Mouse (Mus musculus): ENCODE results near the gene Slc6a21. TPM values are rescaled to one million over a fixed set of nuclear protein-coding genes. Genes with fewer than 3 reads are reported as not detected.

The Slc6a21 gene
- polyA plus RNA-seq, 1 experiment = 0.43 TPM

DNA sequence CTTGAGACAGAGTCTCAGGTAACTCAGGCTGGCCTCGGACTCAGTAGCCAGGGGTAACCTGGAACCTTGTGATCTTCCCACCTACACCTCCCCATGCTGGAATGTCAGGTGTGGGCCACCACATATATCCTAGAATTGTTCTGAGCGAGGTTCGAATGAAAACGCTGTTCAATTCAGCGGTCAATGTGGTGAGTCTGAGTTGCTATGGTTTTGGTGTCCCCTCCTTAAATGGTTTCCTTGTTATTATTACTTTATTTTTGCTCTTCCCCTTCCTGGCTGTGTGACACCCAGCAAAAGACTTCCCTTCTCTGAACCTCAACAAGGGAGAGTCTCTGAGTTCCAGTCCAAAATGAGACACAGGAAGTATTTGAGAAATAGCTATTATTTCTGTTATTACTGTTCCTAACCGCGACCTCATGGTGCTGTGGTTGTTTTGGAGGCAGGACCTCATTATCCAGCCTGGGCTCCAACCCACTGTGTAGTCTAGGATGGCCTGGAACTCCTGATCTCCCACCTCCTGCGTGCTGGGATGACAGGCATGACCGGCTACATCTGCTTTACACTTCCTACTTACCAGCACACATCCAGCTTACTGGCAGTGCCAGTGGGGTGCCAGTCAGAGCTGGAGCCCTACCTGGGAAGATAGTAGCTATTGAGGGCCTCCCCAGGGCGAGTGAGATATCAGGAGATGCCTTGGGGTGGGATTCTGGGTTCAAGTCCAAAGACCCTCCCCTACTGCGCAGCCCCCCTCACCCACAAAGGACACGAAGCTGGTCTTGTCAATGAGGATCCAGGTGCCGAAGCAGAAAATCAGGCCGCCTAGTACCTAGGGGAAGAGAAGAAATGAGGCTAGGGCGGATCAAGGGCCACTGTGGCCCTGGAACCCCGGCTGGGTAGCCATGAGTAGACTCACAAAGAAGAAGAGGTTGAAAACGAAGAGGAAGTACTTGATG lies 39.3 kb upstream of the Slc6a21 start:
- Histone ChIP-seq H3K27ac (ENCODE audit: insufficient read depth, low read length) (peak overlapping the region; percentile 98), H3K36me3 (ENCODE audit: control insufficient read depth, insufficient read depth, low read length) (peaks cover 31% of the 10 kb centered on the region), H3K27me3 (ENCODE audit: control insufficient read depth, insufficient read depth, low read length) (no peaks in the 10 kb centered on the region), H3K4me3 (ENCODE audit: extremely low read depth, insufficient read depth, insufficient read length) (peak overlapping the region; percentile 76), H3K4me1 (ENCODE audit: control insufficient read depth, insufficient read depth, insufficient read length) (peaks cover 53% of the 10 kb centered on the region)
- WGBS = 15% methylated on average over 17 of the region's 17 CpGs
- TF ChIP-seq CTCF (IDR thresholded peaks at IDR 0.05; ENCODE audit: extremely low read depth, insufficient read depth, insufficient read length, insufficient replicate concordance) = no peak
- no peak for TF ChIP-seq POLR2A (IDR thresholded peaks at IDR 0.05; ENCODE audit: low read depth, low read length)
- peak in 1 of 2 experiments; percentile 2 for DNase-seq (ENCODE audit: low read depth in 1 of 2, low spot score in 2 of 2)

DNA sequence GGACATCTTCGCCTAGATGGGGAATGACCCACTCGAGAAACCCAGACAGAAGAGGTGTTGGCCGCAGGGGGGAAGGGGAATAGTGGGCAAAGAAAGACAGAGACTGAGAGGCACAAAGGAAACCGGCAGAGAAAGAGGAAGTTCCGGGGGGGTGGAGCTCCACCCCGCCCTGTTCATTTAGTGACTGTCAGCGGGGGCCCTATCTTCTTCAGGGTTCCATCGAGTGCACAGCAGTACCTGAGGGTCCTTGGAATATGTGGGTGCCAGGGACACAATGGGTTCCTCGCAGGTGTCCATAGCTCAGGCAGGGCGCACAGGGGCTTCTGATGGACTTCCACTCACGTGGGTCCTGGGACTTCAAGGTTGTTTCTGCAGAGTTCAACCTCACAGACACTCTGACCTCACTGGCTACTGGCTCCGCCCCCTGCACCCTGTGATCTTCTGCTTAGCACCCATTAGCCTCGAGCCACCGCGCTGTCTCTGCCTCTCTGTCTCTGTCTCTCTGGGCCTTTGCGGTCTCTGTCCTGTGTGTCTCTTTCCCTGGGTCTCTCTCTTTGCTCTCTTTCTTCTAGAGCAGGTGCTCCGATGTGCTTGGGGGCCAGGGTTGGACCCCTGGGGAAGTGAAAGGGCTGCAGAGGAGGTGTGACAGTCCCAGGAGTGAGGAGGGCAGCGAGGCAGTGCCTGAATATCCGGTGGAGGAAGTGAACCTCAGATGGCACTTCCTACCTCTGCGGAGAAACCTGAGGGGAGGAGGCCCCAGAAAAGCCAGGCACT lies 38.4 kb upstream of the Slc6a21 start, which contains the start of gene Cd37:
Cd37 (minus strand) TSS at position 393 of the 774 bp plus-strand sequence.
- Histone ChIP-seq H3K36me3 (ENCODE audit: control insufficient read depth, insufficient read depth, low read length) (peaks cover 26% of the 10 kb centered on the region), H3K27ac (ENCODE audit: insufficient read depth, low read length) (peak within 1 kb of the TSS; percentile 98), H3K4me1 (ENCODE audit: control insufficient read depth, insufficient read depth, insufficient read length) (peaks cover 46% of the 10 kb centered on the region), H3K27me3 (ENCODE audit: control insufficient read depth, insufficient read depth, low read length) (no peaks in the 10 kb centered on the region), H3K4me3 (ENCODE audit: extremely low read depth, insufficient read depth, insufficient read length) (peak within 1 kb of the TSS; percentile 76)
- 4% methylated on average over 20 of the region's 20 CpGs for WGBS
- DNase-seq (ENCODE audit: low read depth in 1 of 2, low spot score in 2 of 2) = peak; percentile 76 to 82
- TF ChIP-seq POLR2A (IDR thresholded peaks at IDR 0.05; ENCODE audit: low read depth, low read length) (peak; percentile 66), CTCF (IDR thresholded peaks at IDR 0.05; ENCODE audit: extremely low read depth, insufficient read depth, insufficient read length, insufficient replicate concordance) (no peak)

DNA sequence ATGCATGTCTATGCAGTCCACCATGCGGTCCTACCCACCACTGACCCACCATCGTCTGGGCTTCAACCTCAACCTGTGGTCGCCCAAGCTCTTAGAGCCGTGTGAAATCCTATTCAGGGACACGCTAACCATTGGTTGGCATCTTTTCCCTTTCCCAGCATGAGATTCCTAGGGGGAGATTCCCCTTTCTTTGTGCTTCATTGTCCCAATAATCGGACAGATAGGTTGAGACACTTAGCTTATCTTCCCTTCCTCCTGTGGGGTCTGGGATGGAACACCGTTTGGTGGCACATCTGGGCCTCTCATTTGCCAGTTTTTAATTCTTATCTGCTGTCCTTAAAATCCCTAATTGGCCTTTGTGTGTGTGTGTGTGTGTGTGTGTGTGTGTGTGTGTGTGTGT lies 37.2 kb upstream of the Slc6a21 start:
- no peak overlapping the region for H3K4me3 ChIP-seq (ENCODE audit: extremely low read depth, insufficient read depth, insufficient read length)
- peak overlapping the region; percentile 98 for H3K27ac ChIP-seq (ENCODE audit: insufficient read depth, low read length)
- 83% methylated on average over 7 of the region's 7 CpGs for WGBS
- peaks cover 38% of the 10 kb centered on the region for H3K4me1 ChIP-seq (ENCODE audit: control insufficient read depth, insufficient read depth, insufficient read length)
- peaks cover 16% of the 10 kb centered on the region for H3K36me3 ChIP-seq (ENCODE audit: control insufficient read depth, insufficient read depth, low read length)
- TF ChIP-seq CTCF (IDR thresholded peaks at IDR 0.05; ENCODE audit: extremely low read depth, insufficient read depth, insufficient read length, insufficient replicate concordance) = no peak
- TF ChIP-seq POLR2A (IDR thresholded peaks at IDR 0.05; ENCODE audit: low read depth, low read length) = no peak
- H3K27me3 ChIP-seq (ENCODE audit: control insufficient read depth, insufficient read depth, low read length) = no peaks in the 10 kb centered on the region; the same call in 1 of the 2 replicates
- no peak for DNase-seq (ENCODE audit: low read depth in 1 of 2, low spot score in 2 of 2)

DNA sequence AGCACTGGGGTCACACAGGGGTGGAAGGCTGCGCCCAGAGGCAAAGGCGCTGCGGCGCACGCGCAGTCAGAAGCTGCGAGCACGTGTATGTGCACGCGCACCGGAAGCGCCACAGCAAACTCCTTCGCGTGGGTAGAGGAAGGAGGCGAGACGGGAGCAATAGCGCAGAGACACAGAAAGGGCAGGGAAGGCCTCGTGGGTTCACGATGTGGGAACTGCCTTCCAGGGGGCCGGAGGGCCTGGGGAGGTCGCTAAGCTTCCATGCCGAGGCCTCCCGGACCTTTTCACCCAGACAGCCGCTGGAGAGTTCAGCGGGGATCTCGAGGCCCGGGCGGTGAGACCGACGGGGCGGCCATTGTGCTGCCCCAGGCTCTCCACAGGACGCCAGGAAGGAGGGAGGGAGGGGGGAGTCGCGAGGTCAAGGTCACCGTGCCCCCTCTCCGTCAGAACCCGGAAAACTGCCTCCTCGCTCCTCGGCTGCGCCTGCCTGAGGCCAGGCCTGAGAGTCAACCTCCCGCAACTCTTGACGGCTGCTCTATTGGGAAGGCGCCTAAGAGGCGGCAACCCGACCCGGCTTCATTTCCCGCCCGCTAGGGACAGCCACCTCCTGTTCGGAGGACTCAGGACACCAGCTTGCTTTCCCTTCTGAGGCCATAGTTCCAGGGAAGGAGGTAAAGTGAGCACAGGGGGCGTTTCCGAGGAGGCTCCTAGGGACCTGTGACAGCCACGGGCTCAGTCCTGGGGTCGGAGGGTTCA lies 36.5 kb upstream of the Slc6a21 start, which contains the start of gene Slc6a16:
Slc6a16 (plus strand) TSS at position 453 of the 756 bp plus-strand sequence.
- Histone ChIP-seq H3K27me3 (ENCODE audit: control insufficient read depth, insufficient read depth, low read length) (no peaks in the 10 kb centered on the region; the same call in 1 of the 2 replicates), H3K36me3 (ENCODE audit: control insufficient read depth, insufficient read depth, low read length) (peaks cover 9% of the 10 kb centered on the region), H3K27ac (ENCODE audit: insufficient read depth, low read length) (peak within 1 kb of the TSS; percentile 98), H3K4me3 (ENCODE audit: extremely low read depth, insufficient read depth, insufficient read length) (no peak within 1 kb of the TSS), H3K4me1 (ENCODE audit: control insufficient read depth, insufficient read depth, insufficient read length) (peaks cover 31% of the 10 kb centered on the region)
- TF ChIP-seq POLR2A (IDR thresholded peaks at IDR 0.05; ENCODE audit: low read depth, low read length) (no peak), CTCF (IDR thresholded peaks at IDR 0.05; ENCODE audit: extremely low read depth, insufficient read depth, insufficient read length, insufficient replicate concordance) (no peak)
- no peak for DNase-seq (ENCODE audit: low read depth in 1 of 2, low spot score in 2 of 2)
- 87% methylated on average over 52 of the region's 53 CpGs for WGBS

DNA sequence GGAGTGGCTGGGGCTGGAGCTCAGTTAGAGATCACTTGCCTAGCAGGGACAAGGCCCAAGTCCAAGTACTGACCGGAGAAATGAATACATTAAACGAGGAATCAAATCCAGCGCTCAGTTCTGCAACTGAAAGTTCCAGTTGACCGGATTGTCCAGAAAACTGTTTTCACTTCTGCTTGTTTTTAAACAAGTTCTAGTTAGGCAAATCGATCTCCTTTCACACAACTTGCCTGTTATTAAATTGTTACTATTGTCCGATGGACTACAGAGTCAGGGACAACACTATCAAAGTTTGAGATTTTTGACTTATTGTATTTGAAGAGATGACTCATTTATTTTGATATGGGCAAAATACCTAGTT lies 35.9 kb upstream of the Slc6a21 start:
- peaks cover 6% of the 10 kb centered on the region for H3K36me3 ChIP-seq (ENCODE audit: control insufficient read depth, insufficient read depth, low read length)
- peak overlapping the region; percentile 66 for H3K27ac ChIP-seq (ENCODE audit: insufficient read depth, low read length)
- 46% methylated on average over 6 of the region's 6 CpGs for WGBS
- DNase-seq (ENCODE audit: low read depth in 1 of 2, low spot score in 2 of 2) = no peak
- no peak overlapping the region for H3K4me3 ChIP-seq (ENCODE audit: extremely low read depth, insufficient read depth, insufficient read length)
- peaks cover 28% of the 10 kb centered on the region for H3K4me1 ChIP-seq (ENCODE audit: control insufficient read depth, insufficient read depth, insufficient read length)
- TF ChIP-seq CTCF (IDR thresholded peaks at IDR 0.05; ENCODE audit: extremely low read depth, insufficient read depth, insufficient read length, insufficient replicate concordance) (no peak), POLR2A (IDR thresholded peaks at IDR 0.05; ENCODE audit: low read depth, low read length) (no peak)
- H3K27me3 ChIP-seq (ENCODE audit: control insufficient read depth, insufficient read depth, low read length) = no peaks in the 10 kb centered on the region; the same call in 1 of the 2 replicates

DNA sequence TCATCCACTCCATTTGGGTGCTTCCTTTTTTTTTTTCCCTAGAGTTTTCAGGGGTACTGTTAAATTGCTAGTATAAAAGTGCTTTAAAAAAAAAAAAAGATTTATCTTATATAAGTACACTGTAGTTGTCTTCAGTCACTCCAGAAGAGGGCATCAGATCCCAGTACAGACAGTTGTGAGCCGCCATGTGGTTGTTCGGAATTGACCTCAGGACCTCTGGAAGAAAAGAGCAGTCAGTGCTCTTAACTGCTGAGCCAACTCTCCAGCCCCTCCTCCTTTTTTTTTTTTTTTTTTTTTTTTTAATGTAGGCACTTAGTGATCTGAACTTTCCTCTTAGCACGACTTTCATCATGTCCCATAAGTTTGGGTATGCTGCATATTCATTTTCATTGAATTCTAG lies 29.6 kb upstream of the Slc6a21 start:
- H3K36me3 ChIP-seq (ENCODE audit: control insufficient read depth, insufficient read depth, low read length) = no peaks in the 10 kb centered on the region
- DNase-seq (ENCODE audit: low read depth in 1 of 2, low spot score in 2 of 2) = no peak
- H3K27ac ChIP-seq (ENCODE audit: insufficient read depth, low read length) = no peak overlapping the region
- no peak overlapping the region for H3K4me3 ChIP-seq (ENCODE audit: extremely low read depth, insufficient read depth, insufficient read length)
- no peak for TF ChIP-seq CTCF (IDR thresholded peaks at IDR 0.05; ENCODE audit: extremely low read depth, insufficient read depth, insufficient read length, insufficient replicate concordance)
- H3K4me1 ChIP-seq (ENCODE audit: control insufficient read depth, insufficient read depth, insufficient read length) = no peaks in the 10 kb centered on the region
- no peaks in the 10 kb centered on the region; the same call in 1 of the 2 replicates for H3K27me3 ChIP-seq (ENCODE audit: control insufficient read depth, insufficient read depth, low read length)
- 32% methylated on average over 3 of the region's 3 CpGs for WGBS

Measured in spleen, adult 2 months (tissue).